Mouse (Mus musculus) embryonic facial prominence, embryonic 14.5 days (tissue): ENCODE measurements around the gene Szrd1. TPM values are rescaled to one million over a fixed set of nuclear protein-coding genes. Genes with fewer than 3 reads are reported as not detected.

ENCODE experiments used
- ATAC-seq: fragments of 200-750 bp; cut with Nextera tagmentation; 2 replicates; pipeline ENCODE4 v1.8.0; 2017; ENCODE audit warnings: low read depth, moderate number of reproducible peaks, moderate TSS enrichment
- DNase-seq: peaks from one replicate; pipeline ENCODE4 v3.0.0-alpha.2; 2015; ENCODE audit warnings: low spot score
- H3K27ac ChIP-seq: fragments of 300-500 bp; sonication (generic); replicated peaks from 2 replicates; pipeline ENCODE4 v1.5.1; 2014; ENCODE audit warnings: low read depth, mild to moderate bottlenecking, low read length, moderate library complexity
- H3K27me3 ChIP-seq: fragments of 300-500 bp; sonication (generic); replicated peaks from 2 replicates; pipeline ENCODE4 v1.6.1; 2014; ENCODE audit warnings: low read length; ENCODE audit not compliant: control insufficient read depth, insufficient read depth
- H3K36me3 ChIP-seq: fragments of 300-500 bp; sonication (generic); 2 replicates; pipeline ENCODE4 v1.6.1; 2014; ENCODE audit warnings: low read length, mixed read lengths; ENCODE audit not compliant: control insufficient read depth, insufficient read depth
- H3K4me1 ChIP-seq: fragments of 300-500 bp; sonication (generic); 2 replicates; pipeline ENCODE4 v1.6.1; 2014; ENCODE audit warnings: antibody characterized with exemption, low read length; ENCODE audit not compliant: control insufficient read depth, insufficient read depth
- H3K4me2 ChIP-seq: fragments of 300-500 bp; sonication (generic); 2 replicates; pipeline ENCODE4 v1.6.1; 2014; ENCODE audit warnings: low read depth, mild to moderate bottlenecking, low read length, moderate library complexity, mixed read lengths
- H3K4me3 ChIP-seq: fragments of 300-500 bp; sonication (generic); 2 replicates; pipeline ENCODE4 v1.5.1; 2014; ENCODE audit warnings: low read depth, mild to moderate bottlenecking, low read length
- H3K9ac ChIP-seq: fragments of 300-500 bp; sonication (generic); 2 replicates; pipeline ENCODE4 v1.6.1; 2014; ENCODE audit warnings: low read depth, mild to moderate bottlenecking, low read length, moderate library complexity, mixed read lengths
- H3K9me3 ChIP-seq: fragments of 300-500 bp; sonication (generic); 2 replicates; pipeline ENCODE4 v1.6.1; 2016; ENCODE audit warnings: low read length; ENCODE audit not compliant: control insufficient read depth
- WGBS: fragments of 180-500 bp; shearing (Covaris S2); extraction: QIAGEN DNeasy Blood & Tissue Kit; methylation state at CpG from one replicate; pipeline ENCODE4 v1.1.7; 2014; 5-methylcytosine and 5-hydroxymethylcytosine counted together
- polyA plus RNA-seq: library from polyadenylated mRNA; unstranded; fragments of >200 nt; fragmentation: Nextera tagmentation; extraction: Ambion mirVana; gene quantifications from 2 replicates; pipeline ENCODE4 v1.2.1, GENCODE M21; 2014

The Szrd1 gene
- polyA plus RNA-seq, 1 experiment from 2014 or later, result 38.7 TPM

- no peak overlapping the region for H3K4me2 ChIP-seq
- peaks cover 4% of the 10 kb centered on the region for H3K9me3 ChIP-seq
- DNase-seq, result no peak
- H3K27me3 ChIP-seq, result no peaks in the 10 kb centered on the region
- no peak overlapping the region for H3K4me3 ChIP-seq
- ATAC-seq, result no peak
- no peak overlapping the region for H3K27ac ChIP-seq
- 90% methylated on average over 8 of the region's 8 CpGs for WGBS
- H3K4me1 ChIP-seq, result no peaks in the 10 kb centered on the region
- no peak overlapping the region for H3K9ac ChIP-seq
- H3K36me3 ChIP-seq, result peaks cover 83% of the 10 kb centered on the region
Measured at GRCm38 (mm10) chr4:141115398-141115797, 24.2 kb downstream of the Szrd1 start.

- DNase-seq (no peak), ATAC-seq (no peak)
- Histone ChIP-seq H3K4me2 (no peak overlapping the region), H3K9ac (no peak overlapping the region), H3K4me3 (no peak overlapping the region), H3K4me1 (no peaks in the 10 kb centered on the region), H3K9me3 (peaks cover 8% of the 10 kb centered on the region), H3K27ac (no peak overlapping the region; the same call in 1 of the 2 replicates), H3K27me3 (no peaks in the 10 kb centered on the region), H3K36me3 (peaks cover 89% of the 10 kb centered on the region)
- WGBS, result 81% methylated on average over 6 of the region's 6 CpGs
Measured at GRCm38 (mm10) chr4:141114521-141114981, 25.0 kb downstream of the Szrd1 start.

- DNase-seq (peak; percentile 41), ATAC-seq (0 out of 2 replicates have a peak, but pooled peaks have one; percentile 5)
- no peaks in the 10 kb centered on the region for H3K4me1 ChIP-seq
- H3K36me3 ChIP-seq, result peaks cover 88% of the 10 kb centered on the region
- H3K4me2 ChIP-seq, result no peak overlapping the region
- no peak overlapping the region for H3K4me3 ChIP-seq
- 65% methylated on average over 7 of the region's 7 CpGs for WGBS
- H3K9ac ChIP-seq, result no peak overlapping the region
- H3K9me3 ChIP-seq, result peaks cover 8% of the 10 kb centered on the region
- H3K27ac ChIP-seq, result no peak overlapping the region
- H3K27me3 ChIP-seq, result no peaks in the 10 kb centered on the region
Measured at GRCm38 (mm10) chr4:141113831-141114230, 25.7 kb downstream of the Szrd1 start.

- Histone ChIP-seq H3K9ac (no peak overlapping the region), H3K27ac (no peak overlapping the region), H3K9me3 (peaks cover 8% of the 10 kb centered on the region), H3K36me3 (peaks cover 34% of the 10 kb centered on the region), H3K4me1 (no peaks in the 10 kb centered on the region), H3K4me3 (no peak overlapping the region), H3K27me3 (no peaks in the 10 kb centered on the region), H3K4me2 (no peak overlapping the region)
- DNase-seq, result peak; percentile 66
- peak; percentile 47 for ATAC-seq
- 26% methylated on average over 10 of the region's 10 CpGs for WGBS
Measured at GRCm38 (mm10) chr4:141108196-141108732, 31.3 kb downstream of the Szrd1 start.

GRCm38 (mm10) chr4:141106526-141107183, 32.9 kb downstream of the Szrd1 start:
- Histone ChIP-seq H3K36me3 (peaks cover 18% of the 10 kb centered on the region), H3K4me2 (no peak overlapping the region), H3K4me1 (no peaks in the 10 kb centered on the region), H3K9me3 (peaks cover 8% of the 10 kb centered on the region), H3K27me3 (no peaks in the 10 kb centered on the region), H3K4me3 (no peak overlapping the region), H3K9ac (no peak overlapping the region), H3K27ac (no peak overlapping the region)
- WGBS, result 74% methylated on average over 16 of the region's 16 CpGs
- ATAC-seq (peak; percentile 42; the same call in 1 of the 2 replicates), DNase-seq (peak; percentile 73)

GRCm38 (mm10) chr4:141101855-141102254, 37.7 kb downstream of the Szrd1 start:
- ATAC-seq (no peak), DNase-seq (no peak)
- Histone ChIP-seq H3K4me2 (no peak overlapping the region), H3K27me3 (no peaks in the 10 kb centered on the region), H3K36me3 (no peaks in the 10 kb centered on the region), H3K4me3 (no peak overlapping the region), H3K27ac (no peak overlapping the region), H3K4me1 (no peaks in the 10 kb centered on the region), H3K9ac (no peak overlapping the region), H3K9me3 (no peaks in the 10 kb centered on the region)
- WGBS, result 74% methylated on average over 6 of the region's 6 CpGs

- Histone ChIP-seq H3K27ac (no peak overlapping the region), H3K4me1 (no peaks in the 10 kb centered on the region), H3K4me2 (no peak overlapping the region), H3K4me3 (no peak overlapping the region), H3K9ac (no peak overlapping the region), H3K27me3 (no peaks in the 10 kb centered on the region), H3K9me3 (no peaks in the 10 kb centered on the region), H3K36me3 (no peaks in the 10 kb centered on the region)
- WGBS, result 91% methylated on average over 8 of the region's 9 CpGs
- DNase-seq, result no peak
- ATAC-seq, result no peak
Measured at GRCm38 (mm10) chr4:141101291-141101690, 38.3 kb downstream of the Szrd1 start.

- H3K27ac ChIP-seq, result no peak overlapping the region
- H3K4me2 ChIP-seq, result no peak overlapping the region
- no peaks in the 10 kb centered on the region for H3K27me3 ChIP-seq
- H3K4me1 ChIP-seq, result no peaks in the 10 kb centered on the region
- H3K9me3 ChIP-seq, result no peaks in the 10 kb centered on the region
- H3K36me3 ChIP-seq, result no peaks in the 10 kb centered on the region
- no peak overlapping the region for H3K9ac ChIP-seq
- ATAC-seq (no peak), DNase-seq (no peak)
- 72% methylated on average over 5 of the region's 5 CpGs for WGBS
- no peak overlapping the region for H3K4me3 ChIP-seq
Measured at GRCm38 (mm10) chr4:141099956-141100355, 39.6 kb downstream of the Szrd1 start.

- Histone ChIP-seq H3K27ac (no peak overlapping the region), H3K4me2 (no peak overlapping the region), H3K4me1 (no peaks in the 10 kb centered on the region), H3K9ac (no peak overlapping the region), H3K4me3 (no peak overlapping the region), H3K27me3 (no peaks in the 10 kb centered on the region), H3K9me3 (no peaks in the 10 kb centered on the region), H3K36me3 (no peaks in the 10 kb centered on the region)
- no peak for ATAC-seq
- no peak for DNase-seq
- 77% methylated on average over 4 of the region's 4 CpGs for WGBS
Measured at GRCm38 (mm10) chr4:141098935-141099334, 40.6 kb downstream of the Szrd1 start.
